Mouse (Mus musculus) forebrain, embryonic 13.5 days (tissue): ENCODE results near the gene Zfyve27. TPM values are rescaled to one million over a fixed set of nuclear protein-coding genes. Genes with fewer than 3 reads are reported as not detected.

Experiments used
- ATAC-seq: fragments of 200-750 bp; cut with Nextera tagmentation; 2 replicates; pipeline ENCODE4 v1.8.0; 2017
- H3K27ac ChIP-seq: fragments of 300-500 bp; sonication (generic); 2 replicates; pipeline ENCODE4 v1.5.1; 2015; ENCODE audit warnings: inconsistent platforms, mild to moderate bottlenecking, moderate library complexity
- H3K27me3 ChIP-seq: fragments of 300-500 bp; sonication (generic); 2 replicates; pipeline ENCODE4 v1.6.1; 2015; ENCODE audit warnings: mild to moderate bottlenecking, inconsistent platforms
- H3K36me3 ChIP-seq: fragments of 300-500 bp; sonication (generic); 2 replicates; pipeline ENCODE4 v1.6.1; 2015; ENCODE audit warnings: mild to moderate bottlenecking, inconsistent platforms; ENCODE audit not compliant: poor library complexity, severe bottlenecking
- H3K4me1 ChIP-seq: fragments of 300-500 bp; sonication (generic); 2 replicates; pipeline ENCODE4 v1.6.1; 2015; ENCODE audit warnings: inconsistent platforms
- H3K4me2 ChIP-seq: fragments of 300-500 bp; sonication (generic); 2 replicates; pipeline ENCODE4 v1.6.1; 2015; ENCODE audit warnings: inconsistent platforms, mild to moderate bottlenecking, moderate library complexity
- H3K4me3 ChIP-seq: fragments of 300-500 bp; sonication (generic); 2 replicates; pipeline ENCODE4 v1.5.1; 2015; ENCODE audit warnings: mild to moderate bottlenecking, inconsistent platforms
- H3K9ac ChIP-seq: fragments of 300-500 bp; sonication (generic); 2 replicates; pipeline ENCODE4 v1.6.1; 2015; ENCODE audit warnings: mild to moderate bottlenecking, inconsistent platforms
- H3K9me3 ChIP-seq: fragments of 300-500 bp; sonication (generic); replicated peaks from 2 replicates; pipeline ENCODE4 v1.6.1; 2016; ENCODE audit warnings: inconsistent platforms
- WGBS: fragments of 180-500 bp; shearing (Covaris S2); methylation state at CpG from one replicate; pipeline ENCODE4 v1.1.7; 2015; 5-methylcytosine and 5-hydroxymethylcytosine counted together
- polyA plus RNA-seq: library from polyadenylated mRNA; unstranded; fragments of >200 nt; fragmentation: Nextera tagmentation; extraction: Ambion mirVana; gene quantifications from 2 replicates; pipeline ENCODE4 v1.2.1, GENCODE M21; 2015

Zfyve27 gene
- polyA plus RNA-seq, 1 experiment from 2014 or later = 43.5 TPM

GRCm38 (mm10) chr19:42196378-42196777 is 32.6 kb downstream of the Zfyve27 start:
- WGBS = 78% methylated on average over 4 of the region's 4 CpGs
- no peak for ATAC-seq
- H3K4me3 ChIP-seq = no peak overlapping the region
- no peak overlapping the region for H3K27ac ChIP-seq
- H3K9ac ChIP-seq = no peak overlapping the region
- H3K27me3 ChIP-seq = peaks cover 38% of the 10 kb centered on the region
- peaks cover 2% of the 10 kb centered on the region; the same call in 1 of the 2 replicates for H3K4me1 ChIP-seq
- peaks cover 17% of the 10 kb centered on the region for H3K36me3 ChIP-seq
- no peak overlapping the region for H3K4me2 ChIP-seq
- H3K9me3 ChIP-seq = no peaks in the 10 kb centered on the region

DNA sequence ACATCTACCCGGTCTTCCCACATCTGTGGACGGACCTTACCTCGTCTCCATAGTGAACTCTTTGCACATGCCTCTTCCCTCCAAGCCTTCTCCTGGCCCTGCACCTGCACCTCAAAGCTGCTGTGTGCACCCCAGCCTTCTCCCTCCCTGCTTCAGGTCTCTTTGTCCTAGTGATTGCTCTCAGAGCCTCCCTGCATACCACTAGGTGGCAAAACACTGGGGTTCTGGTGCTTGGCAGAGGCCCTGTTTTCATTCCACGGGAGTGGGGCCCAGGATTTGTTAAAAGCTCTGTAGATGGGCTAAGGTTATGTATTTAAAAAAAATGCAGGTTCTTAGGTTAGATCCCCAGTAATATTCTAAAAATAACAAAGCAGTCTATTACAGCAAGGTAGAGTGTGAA is 33.3 kb downstream of the Zfyve27 start:
- 62% methylated on average over 4 of the region's 4 CpGs for WGBS
- no peak overlapping the region for H3K9ac ChIP-seq
- no peak overlapping the region for H3K27ac ChIP-seq
- H3K4me1 ChIP-seq = peaks cover 9% of the 10 kb centered on the region
- no peak overlapping the region for H3K4me2 ChIP-seq
- H3K27me3 ChIP-seq = peaks cover 45% of the 10 kb centered on the region
- H3K36me3 ChIP-seq = peaks cover 10% of the 10 kb centered on the region; the same call in 1 of the 2 replicates
- no peak overlapping the region for H3K4me3 ChIP-seq
- H3K9me3 ChIP-seq = no peaks in the 10 kb centered on the region
- no peak for ATAC-seq

DNA sequence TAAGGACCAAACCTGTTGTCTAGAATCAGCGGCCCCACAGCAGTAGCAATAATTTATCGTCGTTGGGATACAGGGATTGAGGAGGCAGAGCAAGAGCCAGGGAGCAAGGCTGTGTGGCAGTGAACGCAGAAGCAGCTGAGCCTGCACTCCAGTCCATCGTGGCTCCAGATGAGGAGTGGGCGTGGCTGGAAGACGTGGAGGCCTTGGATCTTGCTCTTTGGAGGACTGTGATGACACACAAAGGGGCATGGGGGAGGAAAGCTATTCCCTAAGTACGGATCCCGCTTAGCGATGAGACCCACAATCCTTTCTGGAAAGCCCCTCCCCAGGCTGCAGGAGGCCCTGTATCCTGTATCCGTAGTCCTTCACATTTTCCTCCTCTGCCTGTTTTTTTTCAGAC is 34.3 kb downstream of the Zfyve27 start:
- peaks cover 54% of the 10 kb centered on the region for H3K27me3 ChIP-seq
- H3K4me2 ChIP-seq = no peak overlapping the region
- 48% methylated on average over 11 of the region's 11 CpGs for WGBS
- no peak overlapping the region for H3K27ac ChIP-seq
- no peaks in the 10 kb centered on the region for H3K9me3 ChIP-seq
- peaks cover 13% of the 10 kb centered on the region for H3K4me1 ChIP-seq
- ATAC-seq = no peak
- H3K36me3 ChIP-seq = 0 out of 2 replicates have a peak, but pooled peaks cover 4% of the 10 kb centered on the region
- no peak overlapping the region for H3K9ac ChIP-seq
- H3K4me3 ChIP-seq = no peak overlapping the region

- Histone ChIP-seq H3K9me3 (no peaks in the 10 kb centered on the region), H3K36me3 (no peaks in the 10 kb centered on the region), H3K27ac (no peak within 1 kb of the TSS), H3K9ac (peak within 1 kb of the TSS; percentile 40; the same call in 1 of the 2 replicates), H3K4me2 (peak within 1 kb of the TSS; percentile 55), H3K4me3 (peak within 1 kb of the TSS; percentile 31), H3K4me1 (peaks cover 13% of the 10 kb centered on the region), H3K27me3 (peaks cover 68% of the 10 kb centered on the region)
- WGBS = 1% methylated on average over 43 of the region's 60 CpGs
- peak; percentile 28; the same call in 1 of the 2 replicates for ATAC-seq
These were observed 38.1 kb downstream of the Zfyve27 start, which contains the start of gene Sfrp5 for GRCm38 (mm10) chr19:42201696-42202381. Sfrp5 (minus strand) TSS chr19:42202252.

DNA sequence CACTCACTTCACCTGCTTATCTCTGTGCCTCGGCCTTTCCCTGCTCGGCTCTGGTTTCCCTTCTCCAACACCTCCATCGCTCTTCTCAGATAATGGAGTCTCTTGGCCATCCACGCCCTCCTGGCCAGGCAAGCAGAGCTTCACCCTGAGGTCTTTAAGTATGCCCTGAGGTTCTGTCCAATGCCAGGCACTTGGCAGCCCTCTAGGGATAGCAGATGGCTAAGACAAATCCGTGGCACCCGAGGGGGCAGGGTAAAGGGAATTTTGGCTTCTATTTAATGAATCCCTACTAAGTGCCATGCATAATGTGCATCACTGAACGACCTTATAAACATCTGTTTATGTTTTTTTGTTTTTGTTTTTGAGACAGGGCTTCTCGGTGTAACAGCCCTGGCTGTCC is 38.7 kb downstream of the Zfyve27 start:
- no peak for ATAC-seq
- Histone ChIP-seq H3K9ac (no peak overlapping the region), H3K36me3 (no peaks in the 10 kb centered on the region), H3K4me1 (peaks cover 13% of the 10 kb centered on the region), H3K9me3 (no peaks in the 10 kb centered on the region), H3K27ac (no peak overlapping the region), H3K27me3 (peaks cover 67% of the 10 kb centered on the region), H3K4me2 (peak overlapping the region; percentile 55; the same call in 1 of the 2 replicates), H3K4me3 (no peak overlapping the region)
- WGBS = 50% methylated on average over 8 of the region's 8 CpGs

DNA sequence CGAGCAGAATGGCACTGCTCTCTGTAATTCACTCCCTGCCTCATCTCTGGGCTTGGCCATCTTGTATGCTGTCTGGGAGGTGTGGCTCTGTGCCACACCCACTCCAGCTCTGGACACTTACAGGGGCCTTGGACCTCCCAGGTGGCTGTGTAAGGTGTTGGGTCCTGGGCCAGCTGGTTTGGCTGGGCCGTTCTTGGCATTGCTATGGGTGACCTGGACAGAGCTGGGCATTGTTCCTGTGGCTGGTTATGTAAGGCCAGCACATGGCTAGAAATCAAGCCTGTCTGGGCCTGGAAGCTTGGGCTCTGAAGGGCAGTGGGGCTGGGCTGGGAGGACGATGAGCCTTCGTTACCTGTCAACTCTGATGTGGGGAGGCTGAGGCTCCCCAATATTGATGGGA is 40.6 kb downstream of the Zfyve27 start:
- Histone ChIP-seq H3K27ac (no peak overlapping the region), H3K4me2 (no peak overlapping the region), H3K27me3 (peaks cover 51% of the 10 kb centered on the region), H3K36me3 (no peaks in the 10 kb centered on the region), H3K9me3 (no peaks in the 10 kb centered on the region), H3K4me1 (peaks cover 18% of the 10 kb centered on the region), H3K4me3 (no peak overlapping the region), H3K9ac (no peak overlapping the region)
- ATAC-seq = no peak
- 90% methylated on average over 4 of the region's 4 CpGs for WGBS

DNA sequence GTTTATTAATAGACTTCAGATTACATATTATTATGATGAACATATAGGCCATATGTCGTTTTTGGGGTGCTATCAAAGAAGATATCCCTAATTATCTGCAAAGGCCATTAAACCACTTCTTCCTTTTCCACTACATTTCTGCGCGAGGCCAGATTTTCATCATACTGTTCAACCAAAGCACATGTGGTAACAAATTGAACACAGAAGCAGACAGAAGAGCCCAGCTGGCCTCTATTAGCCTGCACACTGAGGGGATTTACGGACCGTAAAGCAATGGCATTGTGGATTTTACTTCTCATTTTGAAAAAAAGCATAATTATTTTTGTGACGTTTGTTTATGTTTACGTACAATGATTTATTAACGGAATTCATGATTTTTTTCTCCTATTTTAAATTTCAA is 41.5 kb downstream of the Zfyve27 start:
- no peak overlapping the region for H3K27ac ChIP-seq
- no peaks in the 10 kb centered on the region for H3K36me3 ChIP-seq
- 82% methylated on average over 8 of the region's 8 CpGs for WGBS
- no peak overlapping the region for H3K4me3 ChIP-seq
- no peak for ATAC-seq
- no peak overlapping the region for H3K4me2 ChIP-seq
- peaks cover 24% of the 10 kb centered on the region for H3K4me1 ChIP-seq
- no peak overlapping the region for H3K9ac ChIP-seq
- H3K27me3 ChIP-seq = peaks cover 42% of the 10 kb centered on the region
- no peaks in the 10 kb centered on the region for H3K9me3 ChIP-seq

- ATAC-seq = no peak
- peaks cover 11% of the 10 kb centered on the region for H3K4me1 ChIP-seq
- no peaks in the 10 kb centered on the region for H3K9me3 ChIP-seq
- 61% methylated on average over 7 of the region's 7 CpGs for WGBS
- no peak overlapping the region for H3K4me3 ChIP-seq
- no peak overlapping the region for H3K9ac ChIP-seq
- H3K36me3 ChIP-seq = no peaks in the 10 kb centered on the region
- no peak overlapping the region for H3K27ac ChIP-seq
- no peaks in the 10 kb centered on the region for H3K27me3 ChIP-seq
- H3K4me2 ChIP-seq = no peak overlapping the region
These were observed 45.7 kb downstream of the Zfyve27 start for GRCm38 (mm10) chr19:42209485-42209884.

- Histone ChIP-seq H3K36me3 (no peaks in the 10 kb centered on the region), H3K4me1 (peaks cover 11% of the 10 kb centered on the region), H3K27me3 (no peaks in the 10 kb centered on the region), H3K4me3 (no peak overlapping the region), H3K27ac (no peak overlapping the region), H3K9ac (no peak overlapping the region), H3K4me2 (no peak overlapping the region), H3K9me3 (no peaks in the 10 kb centered on the region)
- ATAC-seq = no peak
- 59% methylated on average over 6 of the region's 6 CpGs for WGBS
These were observed 46.2 kb downstream of the Zfyve27 start for GRCm38 (mm10) chr19:42209976-42210375.

GRCm38 (mm10) chr19:42211936-42212335 is 48.2 kb downstream of the Zfyve27 start:
- Histone ChIP-seq H3K36me3 (no peaks in the 10 kb centered on the region), H3K9ac (no peak overlapping the region), H3K9me3 (no peaks in the 10 kb centered on the region), H3K4me3 (no peak overlapping the region), H3K4me2 (no peak overlapping the region), H3K27ac (no peak overlapping the region), H3K27me3 (no peaks in the 10 kb centered on the region), H3K4me1 (peaks cover 11% of the 10 kb centered on the region)
- 71% methylated on average over 8 of the region's 8 CpGs for WGBS
- no peak for ATAC-seq

DNA sequence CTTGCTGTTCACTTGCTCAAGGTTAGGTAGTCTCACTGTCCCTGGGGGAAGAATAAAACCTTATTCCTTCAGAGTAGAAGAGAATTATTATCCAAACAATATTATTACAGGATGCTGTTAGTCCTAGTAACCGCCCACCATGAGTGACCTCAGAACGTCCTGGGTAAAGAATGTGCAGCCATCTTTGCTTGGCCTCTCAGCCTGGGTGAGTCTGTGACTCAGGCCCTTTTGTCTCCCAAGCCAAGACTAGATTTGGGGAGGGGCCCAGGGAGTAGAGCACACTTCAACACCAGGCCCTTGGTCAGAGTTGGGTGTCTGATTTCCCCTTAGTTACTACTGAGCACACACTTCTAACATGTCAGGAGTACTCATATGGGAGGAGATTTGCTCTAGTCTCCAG is 50.9 kb downstream of the Zfyve27 start:
- Histone ChIP-seq H3K9ac (no peak overlapping the region), H3K4me3 (no peak overlapping the region), H3K9me3 (no peaks in the 10 kb centered on the region), H3K4me2 (no peak overlapping the region), H3K27ac (no peak overlapping the region), H3K36me3 (no peaks in the 10 kb centered on the region), H3K4me1 (peaks cover 3% of the 10 kb centered on the region), H3K27me3 (no peaks in the 10 kb centered on the region)
- WGBS = 72% methylated on average over 2 of the region's 2 CpGs
- ATAC-seq = no peak

DNA sequence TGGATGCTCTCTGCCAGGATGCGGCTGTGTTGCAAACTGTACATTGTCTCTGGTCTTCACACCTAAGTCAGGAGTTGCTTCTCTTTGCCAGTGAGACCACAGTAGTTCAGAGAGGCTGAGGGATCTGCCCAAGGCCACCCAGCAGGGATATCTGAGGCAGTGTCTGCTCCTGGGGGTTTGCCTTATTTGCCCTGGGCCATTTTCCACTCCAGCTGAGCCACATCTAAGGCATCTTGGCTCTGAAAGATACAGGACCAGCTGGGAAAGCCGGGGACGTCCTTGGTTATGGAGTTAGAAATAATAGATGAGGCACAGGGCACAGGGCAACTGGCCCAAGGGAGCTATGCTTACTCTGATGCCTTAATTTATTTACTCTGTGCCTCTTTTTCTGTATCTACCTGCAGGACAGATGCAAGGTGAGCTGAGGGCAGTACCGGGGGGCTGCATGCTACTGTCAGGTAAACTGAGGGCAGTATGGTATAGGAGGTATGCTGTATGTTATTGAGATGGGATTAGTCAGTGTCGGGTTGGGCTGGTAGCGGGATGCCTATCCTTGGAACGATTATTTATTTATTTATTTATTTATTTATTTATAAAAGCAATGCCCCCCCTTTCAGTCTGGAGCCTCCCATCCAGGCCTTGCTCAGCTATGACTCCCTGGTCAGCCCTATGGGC is 53.1 kb downstream of the Zfyve27 start:
- Histone ChIP-seq H3K4me1 (no peaks in the 10 kb centered on the region), H3K36me3 (no peaks in the 10 kb centered on the region), H3K9ac (no peak overlapping the region), H3K27ac (no peak overlapping the region), H3K4me2 (no peak overlapping the region), H3K9me3 (no peaks in the 10 kb centered on the region), H3K4me3 (no peak overlapping the region), H3K27me3 (no peaks in the 10 kb centered on the region)
- WGBS = 75% methylated on average over 7 of the region's 7 CpGs
- peak; percentile 62; the same call in 1 of the 2 replicates for ATAC-seq
